Mouse (Mus musculus) midbrain, postnatal 0 days (tissue): Measurements from ENCODE around the gene Ppcs. TPM values are rescaled to one million over a fixed set of nuclear protein-coding genes. Genes with fewer than 3 reads are reported as not detected.

ENCODE experiments used
- ATAC-seq: fragments of 200-750 bp; cut with Nextera tagmentation; 2 replicates; pipeline ENCODE4 v1.8.0; 2017; ENCODE audit warnings: moderate number of reproducible peaks, mild to moderate bottlenecking, moderate TSS enrichment, moderate library complexity; ENCODE audit not compliant: low FRiP score
- DNase-seq: peaks from one replicate; pipeline ENCODE4 v3.0.0-alpha.2; 2015; ENCODE audit warnings: low spot score
- H3K27ac ChIP-seq: fragments of 300-500 bp; sonication (generic); 2 replicates; pipeline ENCODE4 v1.5.1; 2014; ENCODE audit warnings: low read depth, mild to moderate bottlenecking, low read length, mixed read lengths
- H3K27me3 ChIP-seq: fragments of 300-500 bp; sonication (generic); 2 replicates; pipeline ENCODE4 v1.6.1; 2014; ENCODE audit warnings: low read length, control low read depth, mixed read lengths; ENCODE audit not compliant: insufficient read depth
- H3K36me3 ChIP-seq: fragments of 300-500 bp; sonication (generic); 2 replicates; pipeline ENCODE4 v1.6.1; 2014; ENCODE audit warnings: low read length, control low read depth, mixed read lengths; ENCODE audit not compliant: insufficient read depth
- H3K4me1 ChIP-seq: fragments of 300-500 bp; sonication (generic); 2 replicates; pipeline ENCODE4 v1.6.1; 2014; ENCODE audit warnings: mild to moderate bottlenecking, control low read depth, antibody characterized with exemption, low read length, mixed read lengths; ENCODE audit not compliant: insufficient read depth
- H3K4me2 ChIP-seq: fragments of 300-500 bp; sonication (generic); 2 replicates; pipeline ENCODE4 v1.6.1; 2014; ENCODE audit warnings: low read depth, mild to moderate bottlenecking, low read length, mixed read lengths; ENCODE audit not compliant: poor library complexity, severe bottlenecking
- H3K4me3 ChIP-seq: fragments of 300-500 bp; sonication (generic); 2 replicates; pipeline ENCODE4 v1.5.1; 2014; ENCODE audit warnings: low read depth, mild to moderate bottlenecking, low read length, moderate library complexity
- H3K9ac ChIP-seq: fragments of 300-500 bp; sonication (generic); replicated peaks from 2 replicates; pipeline ENCODE4 v1.6.1; 2014; ENCODE audit warnings: mild to moderate bottlenecking, low read length, moderate library complexity, mixed read lengths; ENCODE audit not compliant: poor library complexity, severe bottlenecking
- H3K9me3 ChIP-seq: fragments of 300-500 bp; sonication (generic); 2 replicates; pipeline ENCODE4 v1.6.1; 2016; ENCODE audit warnings: low read length, control low read depth
- CTCF ChIP-seq: IDR thresholded peaks from 2 replicates; pipeline ENCODE4 v1.5.1; 2016; ENCODE audit warnings: antibody characterized with exemption, mild to moderate bottlenecking
- WGBS: fragments of 180-500 bp; shearing (Covaris S2); extraction: QIAGEN DNeasy Blood & Tissue Kit; methylation state at CpG from one replicate; pipeline ENCODE4 v1.1.7; 2014; 5-methylcytosine and 5-hydroxymethylcytosine counted together
- polyA plus RNA-seq: library from polyadenylated mRNA; unstranded; fragments of >200 nt; fragmentation: Nextera tagmentation; extraction: Ambion mirVana; gene quantifications from 2 replicates; pipeline ENCODE4 v1.2.1, GENCODE M21; 2015
- total RNA-seq: library from RNA; depleted of rRNA; stranded (reverse); fragments of >200 nt; gene quantifications from 2 replicates; pipeline ENCODE4 v1.2.3, GENCODE M21; 2014

The Ppcs gene
- total and polyA plus RNA-seq, 2 experiments from 2014 or later, result 19.2 to 23.4 TPM

GRCm38 (mm10) chr4:119462457-119462856 lies 40.2 kb upstream of the Ppcs start:
- 90% methylated on average over 3 of the region's 3 CpGs for WGBS
- DNase-seq (no peak), ATAC-seq (no peak)
- Histone ChIP-seq H3K4me3 (no peak overlapping the region), H3K27ac (peak overlapping the region; percentile 52; the same call in 1 of the 2 replicates), H3K4me1 (peaks cover 7% of the 10 kb centered on the region; the same call in 1 of the 2 replicates), H3K4me2 (no peak overlapping the region), H3K9ac (peak overlapping the region; percentile 9; the same call in 1 of the 2 replicates), H3K27me3 (no peaks in the 10 kb centered on the region), H3K9me3 (no peaks in the 10 kb centered on the region), H3K36me3 (peaks cover 4% of the 10 kb centered on the region; the same call in 1 of the 2 replicates)
- TF ChIP-seq CTCF, result no peak

- H3K27me3 ChIP-seq, result no peaks in the 10 kb centered on the region
- TF ChIP-seq CTCF, result no peak
- peak overlapping the region; percentile 19 for H3K27ac ChIP-seq
- peaks cover 7% of the 10 kb centered on the region; the same call in 1 of the 2 replicates for H3K4me1 ChIP-seq
- 6% methylated on average over 8 of the region's 8 CpGs for WGBS
- peak; percentile 62 for ATAC-seq
- no peak overlapping the region for H3K4me3 ChIP-seq
- no peak overlapping the region for H3K9ac ChIP-seq
- DNase-seq, result peak; percentile 90
- H3K36me3 ChIP-seq, result no peaks in the 10 kb centered on the region
- H3K9me3 ChIP-seq, result no peaks in the 10 kb centered on the region
- no peak overlapping the region for H3K4me2 ChIP-seq
Measured at GRCm38 (mm10) chr4:119460728-119461141, 38.5 kb upstream of the Ppcs start.

GRCm38 (mm10) chr4:119460296-119460695 lies 38.1 kb upstream of the Ppcs start:
- no peak overlapping the region for H3K9ac ChIP-seq
- H3K9me3 ChIP-seq, result no peaks in the 10 kb centered on the region
- no peak overlapping the region for H3K4me3 ChIP-seq
- ATAC-seq (no peak), DNase-seq (peak; percentile 70)
- peak; percentile 73 for TF ChIP-seq CTCF
- no peaks in the 10 kb centered on the region for H3K36me3 ChIP-seq
- peak overlapping the region; percentile 19; the same call in 1 of the 2 replicates for H3K27ac ChIP-seq
- no peaks in the 10 kb centered on the region for H3K27me3 ChIP-seq
- WGBS, result 64% methylated on average over 5 of the region's 5 CpGs
- H3K4me1 ChIP-seq, result peaks cover 7% of the 10 kb centered on the region; the same call in 1 of the 2 replicates
- no peak overlapping the region for H3K4me2 ChIP-seq

GRCm38 (mm10) chr4:119453533-119453932 lies 31.3 kb upstream of the Ppcs start:
- 17% methylated on average over 6 of the region's 6 CpGs for WGBS
- 0 out of 2 replicates have a peak overlapping the region, but pooled peaks have one; percentile 19 for H3K9ac ChIP-seq
- ATAC-seq, result peak; percentile 72; the same call in 1 of the 2 replicates
- H3K36me3 ChIP-seq, result no peaks in the 10 kb centered on the region
- peak overlapping the region; percentile 38; the same call in 1 of the 2 replicates for H3K27ac ChIP-seq
- no peaks in the 10 kb centered on the region for H3K9me3 ChIP-seq
- peaks cover 3% of the 10 kb centered on the region; the same call in 1 of the 2 replicates for H3K4me1 ChIP-seq
- no peak overlapping the region for H3K4me2 ChIP-seq
- no peak for TF ChIP-seq CTCF
- H3K4me3 ChIP-seq, result no peak overlapping the region
- no peaks in the 10 kb centered on the region for H3K27me3 ChIP-seq
- no peak for DNase-seq

GRCm38 (mm10) chr4:119453128-119453527 lies 30.9 kb upstream of the Ppcs start:
- Histone ChIP-seq H3K9me3 (no peaks in the 10 kb centered on the region), H3K4me1 (peaks cover 3% of the 10 kb centered on the region; the same call in 1 of the 2 replicates), H3K9ac (0 out of 2 replicates have a peak overlapping the region, but pooled peaks have one; percentile 19), H3K4me3 (no peak overlapping the region), H3K4me2 (no peak overlapping the region), H3K27me3 (no peaks in the 10 kb centered on the region), H3K36me3 (no peaks in the 10 kb centered on the region), H3K27ac (peak overlapping the region; percentile 38; the same call in 1 of the 2 replicates)
- no peak for DNase-seq
- TF ChIP-seq CTCF, result no peak
- 60% methylated on average over 5 of the region's 5 CpGs for WGBS
- peak; percentile 57 for ATAC-seq

GRCm38 (mm10) chr4:119450436-119450835 lies 28.2 kb upstream of the Ppcs start:
- no peak overlapping the region for H3K4me3 ChIP-seq
- H3K4me1 ChIP-seq, result peaks cover 3% of the 10 kb centered on the region; the same call in 1 of the 2 replicates
- no peaks in the 10 kb centered on the region for H3K9me3 ChIP-seq
- 68% methylated on average over 7 of the region's 7 CpGs for WGBS
- no peak for ATAC-seq
- DNase-seq, result no peak
- no peak overlapping the region for H3K27ac ChIP-seq
- H3K4me2 ChIP-seq, result no peak overlapping the region
- H3K9ac ChIP-seq, result no peak overlapping the region
- no peaks in the 10 kb centered on the region for H3K27me3 ChIP-seq
- TF ChIP-seq CTCF, result no peak
- no peaks in the 10 kb centered on the region for H3K36me3 ChIP-seq
